Mouse (Mus musculus) testis, adult 2 months (tissue): ENCODE results near the gene Ptpre. TPM values are rescaled to one million over a fixed set of nuclear protein-coding genes. Genes with fewer than 3 reads are reported as not detected.
"Not testable (repeated sequence)": the region's sequence is repeated elsewhere in the genome, so short reads cannot be mapped to it uniquely, and the experiment has no call there.

ENCODE experiments used
- H3K27ac ChIP-seq: fragments of 200-500 bp; 2 replicates; pipeline ENCODE4 v1.5.1; 2012; ENCODE audit warnings: low read depth, low read length; ENCODE audit not compliant: control insufficient read depth, insufficient read depth
- H3K27me3 ChIP-seq: fragments of 200-500 bp; 2 replicates; pipeline ENCODE4 v1.6.1; 2012; ENCODE audit warnings: mild to moderate bottlenecking, low read length, moderate library complexity; ENCODE audit not compliant: control insufficient read depth, insufficient read depth
- H3K36me3 ChIP-seq: fragments of 200-500 bp; 2 replicates; pipeline ENCODE4 v1.6.1; 2012; ENCODE audit warnings: mild to moderate bottlenecking, low read length; ENCODE audit not compliant: control insufficient read depth, insufficient read depth
- H3K4me1 ChIP-seq: fragments of 200-500 bp; 2 replicates; pipeline ENCODE4 v1.6.1; 2012; ENCODE audit warnings: low read length; ENCODE audit not compliant: control insufficient read depth, insufficient read depth
- H3K4me3 ChIP-seq: fragments of 200-500 bp; 2 replicates; pipeline ENCODE4 v1.5.1; 2012; ENCODE audit warnings: low read depth, mild to moderate bottlenecking, low read length, moderate library complexity, mixed read lengths; ENCODE audit not compliant: control insufficient read depth
- CTCF ChIP-seq: fragments of 200-500 bp; IDR thresholded peaks from 2 replicates; pipeline ENCODE4 v1.5.1; 2012; ENCODE audit warnings: low read depth, mild to moderate bottlenecking, inconsistent platforms, low read length, moderate library complexity; ENCODE audit not compliant: control insufficient read depth, insufficient read depth, insufficient replicate concordance
- POLR2A ChIP-seq: fragments of 200-500 bp; IDR thresholded peaks from 2 replicates; pipeline ENCODE4 v1.6.1; 2012; ENCODE audit warnings: low read depth, mild to moderate bottlenecking, inconsistent platforms, low read length, moderate library complexity; ENCODE audit not compliant: control insufficient read depth
- polyA plus RNA-seq: library from polyadenylated mRNA; depleted of rRNA; stranded (reverse); fragments of >200 nt; gene quantifications from 2 replicates; pipeline ENCODE4 v1.2.3, GENCODE M21; 2012

Ptpre gene
- polyA plus RNA-seq, 1 experiment = 7.2 TPM

- peaks cover 3% of the 10 kb centered on the region; the same call in 1 of the 2 replicates for H3K36me3 ChIP-seq
- no peak for TF ChIP-seq CTCF
- TF ChIP-seq POLR2A = no peak
- H3K4me1 ChIP-seq = no peaks in the 10 kb centered on the region
These were observed 161.1 kb downstream of the Ptpre start for GRCm38 (mm10) chr7:135698362-135698761.

GRCm38 (mm10) chr7:135699351-135699750 lies 162.1 kb downstream of the Ptpre start:
- H3K4me1 ChIP-seq, H3K36me3 ChIP-seq, H3K4me3 ChIP-seq, H3K27me3 ChIP-seq, H3K27ac ChIP-seq: not testable (repeated sequence)

More at GRCm38 (mm10) chr7:135698362-135698761, 161.1 kb downstream of the Ptpre start:
- Histone ChIP-seq H3K27me3 (no peaks in the 10 kb centered on the region), H3K27ac (no peak overlapping the region), H3K4me3 (no peak overlapping the region)

- H3K4me3 ChIP-seq = no peak overlapping the region
These were observed 166.4 kb downstream of the Ptpre start for GRCm38 (mm10) chr7:135703600-135704148.

GRCm38 (mm10) chr7:135704251-135704650 lies 167.0 kb downstream of the Ptpre start:
- no peaks in the 10 kb centered on the region for H3K27me3 ChIP-seq
- peaks cover 4% of the 10 kb centered on the region for H3K36me3 ChIP-seq
- H3K4me3 ChIP-seq = no peak overlapping the region
- no peak for TF ChIP-seq POLR2A
- TF ChIP-seq CTCF = no peak
- no peaks in the 10 kb centered on the region for H3K4me1 ChIP-seq
- no peak overlapping the region for H3K27ac ChIP-seq

More at GRCm38 (mm10) chr7:135703600-135704148, 166.4 kb downstream of the Ptpre start:
- Histone ChIP-seq H3K36me3 (peaks cover 4% of the 10 kb centered on the region), H3K27ac (no peak overlapping the region), H3K4me1 (no peaks in the 10 kb centered on the region), H3K27me3 (no peaks in the 10 kb centered on the region)
- TF ChIP-seq POLR2A (no peak), CTCF (no peak)

- peaks cover 4% of the 10 kb centered on the region for H3K36me3 ChIP-seq
- no peaks in the 10 kb centered on the region for H3K4me1 ChIP-seq
- no peak for TF ChIP-seq CTCF
- TF ChIP-seq POLR2A = no peak
- no peak overlapping the region for H3K27ac ChIP-seq
- no peak overlapping the region for H3K4me3 ChIP-seq
- no peaks in the 10 kb centered on the region for H3K27me3 ChIP-seq
These were observed 167.8 kb downstream of the Ptpre start for GRCm38 (mm10) chr7:135705083-135705482.

GRCm38 (mm10) chr7:135705753-135706152 lies 168.5 kb downstream of the Ptpre start:
- no peaks in the 10 kb centered on the region for H3K27me3 ChIP-seq
- TF ChIP-seq POLR2A = no peak
- no peaks in the 10 kb centered on the region for H3K4me1 ChIP-seq
- no peak overlapping the region for H3K27ac ChIP-seq
- H3K4me3 ChIP-seq = no peak overlapping the region
- peaks cover 2% of the 10 kb centered on the region for H3K36me3 ChIP-seq

- no peak for TF ChIP-seq CTCF
- Histone ChIP-seq H3K27ac (no peak overlapping the region), H3K4me3 (no peak overlapping the region), H3K36me3 (peaks cover 2% of the 10 kb centered on the region), H3K27me3 (no peaks in the 10 kb centered on the region), H3K4me1 (peaks cover 2% of the 10 kb centered on the region)
These were observed 173.4 kb downstream of the Ptpre start for GRCm38 (mm10) chr7:135710702-135711101.

- peaks cover 3% of the 10 kb centered on the region for H3K4me1 ChIP-seq
- no peak overlapping the region for H3K4me3 ChIP-seq
- no peak overlapping the region for H3K27ac ChIP-seq
- TF ChIP-seq CTCF (no peak), POLR2A (no peak)
- H3K27me3 ChIP-seq = no peaks in the 10 kb centered on the region
- H3K36me3 ChIP-seq = peaks cover 1% of the 10 kb centered on the region
These were observed 175.3 kb downstream of the Ptpre start for GRCm38 (mm10) chr7:135712534-135712933.
